In the genomic region with DNA sequence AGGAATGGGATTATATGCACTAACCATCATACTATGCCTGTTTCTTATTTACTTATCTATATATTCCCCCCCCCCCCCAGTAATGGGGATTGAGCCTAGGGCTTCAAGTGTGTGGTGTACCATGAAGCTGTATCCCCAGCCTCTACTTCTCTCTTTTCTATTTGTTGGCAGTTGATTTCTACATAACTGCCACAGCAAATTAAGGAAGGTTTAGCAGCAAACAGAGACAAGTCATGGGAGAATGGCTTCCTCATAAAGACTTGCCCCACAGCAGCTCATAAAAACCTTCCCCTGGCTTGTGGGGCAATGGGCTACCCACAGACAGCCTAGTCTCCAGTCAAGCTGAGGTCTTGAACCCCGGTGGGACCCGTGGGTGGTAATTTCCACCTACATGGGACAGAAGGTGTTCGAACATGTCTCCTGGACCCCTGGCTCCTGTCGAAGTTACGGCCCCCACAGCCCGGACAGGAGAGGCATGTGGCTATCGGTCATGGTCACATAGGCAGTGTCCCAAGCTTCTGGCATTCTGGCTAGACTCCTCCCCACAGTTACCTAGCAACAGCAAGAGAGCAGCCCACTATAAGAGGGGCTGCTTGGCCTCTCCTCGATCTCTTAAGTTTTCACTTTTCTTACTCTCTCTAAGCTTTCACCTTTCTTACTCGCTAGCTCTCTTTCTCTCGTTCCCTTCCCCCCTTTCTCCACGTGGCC, we compare ENCODE assay signal across 18 mouse cellular contexts. TPM values are rescaled to one million over a fixed set of nuclear protein-coding genes. Genes with fewer than 3 reads are reported as not detected.
DNase-seq lines count a peak whose midpoint lies in the region; ATAC-seq and TF ChIP-seq lines count a peak whose summit lies in the region.
"Had no signal": no experiment of that assay in that cellular context is flagged by ENCODE, and none has a peak within 500 bp of the region (broad histone marks: within the 10 kb centered on the region; RNA-seq: fewer than 3 reads in every experiment).

No protein-coding gene starts in this region.

- no peak for TF ChIP-seq EP300 in stomach, postnatal 0 days (optimal IDR thresholded peaks at IDR 0.05)

- no peaks in the 10 kb centered on the region for H3K9me3 ChIP-seq in forebrain, embryonic 11.5 days (ENCODE audit: control insufficient read depth, low read length)
- H3K9me3 ChIP-seq in forebrain, embryonic 16.5 days (ENCODE audit: control insufficient read depth, low read length), result no peaks in the 10 kb centered on the region
- no peaks in the 10 kb centered on the region for H3K9me3 ChIP-seq in limb, embryonic 12.5 days
- H3K9me3 ChIP-seq in limb, embryonic 10.5 days (replicated peaks), result no peaks in the 10 kb centered on the region
- H3K9me3 ChIP-seq in embryonic facial prominence, embryonic 10.5 days, result no peaks in the 10 kb centered on the region
- H3K9me3 ChIP-seq in stomach, postnatal 0 days (ENCODE audit: control insufficient read depth, low read length), result no peaks in the 10 kb centered on the region
- H3K9me3 ChIP-seq: embryonic facial prominence, embryonic 13.5 days; forebrain, embryonic 12.5 days; liver, embryonic 15.5 days had no signal

- H3K4me2 ChIP-seq in forebrain, embryonic 11.5 days (ENCODE audit: low read depth, low read length, severe bottlenecking), result no peak overlapping the region
- no peak overlapping the region for H3K4me2 ChIP-seq in forebrain, embryonic 16.5 days (ENCODE audit: low read length)
- H3K4me2 ChIP-seq in limb, embryonic 12.5 days, result peak overlapping the region; percentile 21; the same call in 1 of the 2 replicates
- H3K4me2 ChIP-seq in stomach, postnatal 0 days (replicated peaks; ENCODE audit: low read depth), result no peak overlapping the region
- H3K4me2 ChIP-seq: embryonic facial prominence, embryonic 13.5 days; forebrain, embryonic 12.5 days; liver, embryonic 15.5 days had no signal

- TF ChIP-seq CTCF in stomach, postnatal 0 days (IDR thresholded peaks at IDR 0.05; ENCODE audit: low read depth), result no peak

- WGBS in forebrain, embryonic 11.5 days, result 67% methylated on average over 11 of the region's 11 CpGs
- 66% methylated on average over 11 of the region's 11 CpGs for WGBS in forebrain, embryonic 16.5 days
- 52% methylated on average over 11 of the region's 11 CpGs for WGBS in limb, embryonic 12.5 days
- WGBS in limb, embryonic 10.5 days, result 71% methylated on average over 11 of the region's 11 CpGs
- 71% methylated on average over 11 of the region's 11 CpGs for WGBS in embryonic facial prominence, embryonic 10.5 days
- WGBS in stomach, postnatal 0 days, result 69% methylated on average over 11 of the region's 11 CpGs

- no peak overlapping the region for H3K27ac ChIP-seq in forebrain, embryonic 11.5 days (ENCODE audit: low read depth, low read length)
- no peak overlapping the region for H3K27ac ChIP-seq in forebrain, embryonic 16.5 days (ENCODE audit: low read length)
- no peak overlapping the region for H3K27ac ChIP-seq in limb, embryonic 12.5 days
- no peak overlapping the region for H3K27ac ChIP-seq in limb, embryonic 10.5 days
- H3K27ac ChIP-seq in embryonic facial prominence, embryonic 10.5 days (replicated peaks), result 0 out of 2 replicates have a peak overlapping the region, but pooled peaks have one; percentile 14
- no peak overlapping the region for H3K27ac ChIP-seq in stomach, postnatal 0 days (replicated peaks)
- H3K27ac ChIP-seq: embryonic facial prominence, embryonic 13.5 days; forebrain, embryonic 12.5 days; liver, embryonic 15.5 days had no signal

- no peaks in the 10 kb centered on the region for H3K27me3 ChIP-seq in forebrain, embryonic 11.5 days (ENCODE audit: control insufficient read depth, insufficient read depth, low read length)
- H3K27me3 ChIP-seq in forebrain, embryonic 16.5 days (replicated peaks; ENCODE audit: control insufficient read depth, insufficient read depth, low read length), result no peaks in the 10 kb centered on the region
- no peaks in the 10 kb centered on the region for H3K27me3 ChIP-seq in limb, embryonic 12.5 days
- H3K27me3 ChIP-seq in limb, embryonic 10.5 days (ENCODE audit: low read depth, poor library complexity, severe bottlenecking), result no peaks in the 10 kb centered on the region
- no peaks in the 10 kb centered on the region for H3K27me3 ChIP-seq in embryonic facial prominence, embryonic 10.5 days (replicated peaks; ENCODE audit: low read depth, poor library complexity, severe bottlenecking)
- H3K27me3 ChIP-seq in stomach, postnatal 0 days (ENCODE audit: control insufficient read depth, insufficient read depth, low read length), result no peaks in the 10 kb centered on the region
- H3K27me3 ChIP-seq: embryonic facial prominence, embryonic 13.5 days; forebrain, embryonic 12.5 days; liver, embryonic 15.5 days; Patski had no signal

- H3K4me3 ChIP-seq in forebrain, embryonic 11.5 days (ENCODE audit: low read depth, low read length), result no peak overlapping the region
- no peak overlapping the region for H3K4me3 ChIP-seq in forebrain, embryonic 16.5 days (replicated peaks; ENCODE audit: low read length)
- H3K4me3 ChIP-seq in limb, embryonic 12.5 days (replicated peaks), result no peak overlapping the region
- no peak overlapping the region for H3K4me3 ChIP-seq in limb, embryonic 10.5 days
- H3K4me3 ChIP-seq in embryonic facial prominence, embryonic 10.5 days, result no peak overlapping the region
- H3K4me3 ChIP-seq in stomach, postnatal 0 days (ENCODE audit: low read depth, low read length), result no peak overlapping the region
- H3K4me3 ChIP-seq: embryonic facial prominence, embryonic 13.5 days; forebrain, embryonic 12.5 days; liver, embryonic 15.5 days had no signal

- ATAC-seq in forebrain, embryonic 11.5 days (replicated peaks; ENCODE audit: low FRiP score), result no peak
- no peak for ATAC-seq in forebrain, embryonic 16.5 days
- ATAC-seq in limb, embryonic 12.5 days (ENCODE audit: insufficient number of reproducible peaks, insufficient read depth, low FRiP score, low TSS enrichment, low read depth), result no peak
- no peak for ATAC-seq in stomach, postnatal 0 days (ENCODE audit: low FRiP score, low TSS enrichment)
- ATAC-seq: hindbrain, embryonic 16.5 days; Patski had no signal

- H3K4me1 ChIP-seq in forebrain, embryonic 11.5 days (replicated peaks; ENCODE audit: control insufficient read depth, insufficient read depth, low read length), result no peaks in the 10 kb centered on the region
- H3K4me1 ChIP-seq in forebrain, embryonic 16.5 days (replicated peaks; ENCODE audit: control insufficient read depth, insufficient read depth, low read length), result no peaks in the 10 kb centered on the region
- peaks cover 19% of the 10 kb centered on the region for H3K4me1 ChIP-seq in limb, embryonic 12.5 days (replicated peaks)
- peaks cover 16% of the 10 kb centered on the region for H3K4me1 ChIP-seq in limb, embryonic 10.5 days
- H3K4me1 ChIP-seq in embryonic facial prominence, embryonic 10.5 days, result peaks cover 24% of the 10 kb centered on the region
- H3K4me1 ChIP-seq in stomach, postnatal 0 days (replicated peaks; ENCODE audit: control insufficient read depth, insufficient read depth), result no peaks in the 10 kb centered on the region
- H3K4me1 ChIP-seq: embryonic facial prominence, embryonic 13.5 days had no signal

- no peak overlapping the region for H3K9ac ChIP-seq in forebrain, embryonic 11.5 days (ENCODE audit: low read length)
- no peak overlapping the region for H3K9ac ChIP-seq in forebrain, embryonic 16.5 days (replicated peaks; ENCODE audit: low read depth, low read length)
- H3K9ac ChIP-seq in limb, embryonic 12.5 days (replicated peaks), result no peak overlapping the region
- H3K9ac ChIP-seq in stomach, postnatal 0 days (ENCODE audit: low read length), result no peak overlapping the region
- H3K9ac ChIP-seq: embryonic facial prominence, embryonic 13.5 days; forebrain, embryonic 12.5 days; liver, embryonic 15.5 days had no signal

- peak; percentile 46 for DNase-seq in forebrain, embryonic 11.5 days (ENCODE audit: low spot score)
- DNase-seq in limb, embryonic 10.5 days (ENCODE audit: low spot score), result no peak
- no peak for DNase-seq in embryonic facial prominence, embryonic 10.5 days (ENCODE audit: low spot score)
- peak; percentile 17 for DNase-seq in neural tube, embryonic 10.5 days (ENCODE audit: extremely low spot score, low spot score)
- DNase-seq in stomach, postnatal 0 days (ENCODE audit: low spot score), result no peak
- DNase-seq in spleen, postnatal 10 days (ENCODE audit: low spot score in 2 of 2), result no peak
- DNase-seq: B cell, adult 2 months; cerebellum, postnatal 14 days; heart, postnatal 14 days; kidney, postnatal 36 days; left cerebral cortex, postnatal 4 days had no signal

- H3K36me3 ChIP-seq in forebrain, embryonic 11.5 days (ENCODE audit: control insufficient read depth, insufficient read depth, low read length), result no peaks in the 10 kb centered on the region
- H3K36me3 ChIP-seq in forebrain, embryonic 16.5 days (ENCODE audit: control insufficient read depth, insufficient read depth), result no peaks in the 10 kb centered on the region
- H3K36me3 ChIP-seq in limb, embryonic 12.5 days, result no peaks in the 10 kb centered on the region
- no peaks in the 10 kb centered on the region for H3K36me3 ChIP-seq in limb, embryonic 10.5 days
- no peaks in the 10 kb centered on the region for H3K36me3 ChIP-seq in embryonic facial prominence, embryonic 10.5 days (replicated peaks)
- no peaks in the 10 kb centered on the region for H3K36me3 ChIP-seq in stomach, postnatal 0 days (ENCODE audit: control insufficient read depth, insufficient read depth, low read length)
- H3K36me3 ChIP-seq: embryonic facial prominence, embryonic 13.5 days; forebrain, embryonic 12.5 days; liver, embryonic 15.5 days had no signal

RNA-seq across cellular contexts. Expression of a gene that starts 35.1 kb away (rescaled TPM):
- 204 and 220 TPM in 2 replicates for polyA plus RNA-seq in forebrain, embryonic 11.5 days (2014; fragmentation: Nextera tagmentation; extraction: Ambion mirVana)
- polyA plus RNA-seq in forebrain, embryonic 16.5 days (2015; fragmentation: Nextera tagmentation; extraction: Ambion mirVana), result 216 and 217 TPM in 2 replicates
- 222 and 236 TPM in 2 replicates for polyA plus RNA-seq in limb, embryonic 12.5 days (2016; fragmentation: Nextera tagmentation; extraction: Ambion mirVana)
- polyA plus RNA-seq in limb, embryonic 10.5 days (2016; fragmentation: Nextera tagmentation; extraction: Ambion mirVana), result 206 and 237 TPM in 2 replicates
- polyA plus RNA-seq in embryonic facial prominence, embryonic 10.5 days (2016; fragmentation: Nextera tagmentation; extraction: Ambion mirVana), result 217 and 227 TPM in 2 replicates
- 182 and 193 TPM in 2 replicates for polyA plus RNA-seq in stomach, postnatal 0 days (2015; fragmentation: Nextera tagmentation; extraction: Ambion mirVana)

Comparison
In these comparisons a context has a peak if more than half of its experiments do, and no peak if none do; other contexts are left out.
1. DNase-seq: peak in forebrain, embryonic 11.5 days (single experiment) and neural tube, embryonic 10.5 days (single experiment); none in limb, embryonic 10.5 days (single experiment), embryonic facial prominence, embryonic 10.5 days (single experiment), stomach, postnatal 0 days (single experiment) and spleen, postnatal 10 days (0 of 2).